Mouse (Mus musculus): ENCODE measurements around the gene 1700025G04Rik. TPM values are rescaled to one million over a fixed set of nuclear protein-coding genes. Genes with fewer than 3 reads are reported as not detected.

Gene 1700025G04Rik
- polyA plus RNA-seq, 1 experiment from 2014 or later: 29.3 TPM

DNA sequence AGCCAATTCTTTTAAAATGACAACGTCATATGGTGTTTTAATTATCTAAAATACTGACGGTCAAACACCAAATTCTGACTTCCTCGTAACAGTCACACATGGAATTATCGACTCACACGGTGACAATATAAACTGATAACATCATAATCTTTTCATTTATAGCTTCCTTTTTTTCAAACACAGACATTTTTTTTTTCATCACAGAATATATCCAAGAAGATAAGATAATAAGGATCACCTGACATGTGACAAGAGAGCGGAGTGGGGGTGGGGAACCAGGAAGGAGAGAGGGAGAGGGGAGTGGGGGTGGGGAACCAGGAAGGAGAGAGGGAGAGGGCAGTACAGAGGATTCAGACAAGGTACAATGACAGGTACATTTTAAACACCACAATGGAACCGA lies 49.9 kb downstream of the 1700025G04Rik start:
- Histone ChIP-seq H3K4me1 (ENCODE audit: control insufficient read depth, insufficient read depth, low read length) (no peaks in the 10 kb centered on the region; the same call in 1 of the 2 replicates), H3K9me3 (replicated peaks; ENCODE audit: control insufficient read depth, low read length) (no peaks in the 10 kb centered on the region), H3K36me3 (replicated peaks; ENCODE audit: control insufficient read depth, insufficient read depth, low read depth, low read length) (no peaks in the 10 kb centered on the region), H3K4me3 (ENCODE audit: low read depth, low read length) (no peak overlapping the region), H3K9ac (replicated peaks; ENCODE audit: low read length) (no peak overlapping the region), H3K4me2 (ENCODE audit: low read depth, low read length) (no peak overlapping the region), H3K27me3 (ENCODE audit: control insufficient read depth, insufficient read depth, low read length) (no peaks in the 10 kb centered on the region), H3K27ac (replicated peaks; ENCODE audit: low read depth, low read length) (no peak overlapping the region)
- no peak for ATAC-seq (replicated peaks; ENCODE audit: insufficient number of reproducible peaks, low FRiP score, low TSS enrichment, low read depth)
- WGBS: 87% methylated on average over 7 of the region's 7 CpGs
- DNase-seq (ENCODE audit: low spot score): no peak

DNA sequence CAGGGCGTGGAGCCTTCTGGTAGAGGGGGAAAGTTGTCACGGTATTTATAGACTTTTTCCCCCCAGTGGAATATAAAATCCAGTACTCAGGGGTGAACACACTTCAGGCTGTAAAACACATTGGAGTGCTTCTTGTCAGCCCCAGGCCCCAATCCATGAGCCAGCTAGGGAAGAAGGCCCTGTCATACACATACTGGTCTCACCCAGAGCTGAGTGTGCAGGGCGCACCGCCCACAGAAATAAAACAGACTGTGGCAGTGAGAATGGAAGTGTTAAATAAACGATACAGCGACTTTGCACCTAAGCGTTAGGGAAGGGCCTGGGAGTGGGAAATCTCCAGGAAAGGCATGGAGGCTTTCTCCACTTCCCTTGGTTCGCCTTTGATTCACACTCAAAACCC lies 50.3 kb downstream of the 1700025G04Rik start:
- Histone ChIP-seq H3K27me3 (ENCODE audit: control insufficient read depth, insufficient read depth, low read length) (no peaks in the 10 kb centered on the region), H3K4me3 (ENCODE audit: low read depth, low read length) (no peak overlapping the region), H3K36me3 (replicated peaks; ENCODE audit: control insufficient read depth, insufficient read depth, low read depth, low read length) (no peaks in the 10 kb centered on the region), H3K4me2 (ENCODE audit: low read depth, low read length) (no peak overlapping the region), H3K27ac (replicated peaks; ENCODE audit: low read depth, low read length) (no peak overlapping the region), H3K4me1 (ENCODE audit: control insufficient read depth, insufficient read depth, low read length) (no peaks in the 10 kb centered on the region; the same call in 1 of the 2 replicates), H3K9ac (replicated peaks; ENCODE audit: low read length) (no peak overlapping the region), H3K9me3 (replicated peaks; ENCODE audit: control insufficient read depth, low read length) (no peaks in the 10 kb centered on the region)
- DNase-seq (ENCODE audit: low spot score) (no peak), ATAC-seq (replicated peaks; ENCODE audit: insufficient number of reproducible peaks, low FRiP score, low TSS enrichment, low read depth) (no peak)
- WGBS: 87% methylated on average over 8 of the region's 8 CpGs

GRCm38 (mm10) chr1:152038086-152038485 lies 51.8 kb downstream of the 1700025G04Rik start:
- Histone ChIP-seq H3K27ac (replicated peaks; ENCODE audit: low read depth, low read length) (no peak overlapping the region), H3K4me3 (ENCODE audit: low read depth, low read length) (no peak overlapping the region), H3K9me3 (replicated peaks; ENCODE audit: control insufficient read depth, low read length) (no peaks in the 10 kb centered on the region), H3K4me1 (ENCODE audit: control insufficient read depth, insufficient read depth, low read length) (no peaks in the 10 kb centered on the region; the same call in 1 of the 2 replicates), H3K36me3 (replicated peaks; ENCODE audit: control insufficient read depth, insufficient read depth, low read depth, low read length) (no peaks in the 10 kb centered on the region), H3K9ac (replicated peaks; ENCODE audit: low read length) (no peak overlapping the region), H3K27me3 (ENCODE audit: control insufficient read depth, insufficient read depth, low read length) (no peaks in the 10 kb centered on the region), H3K4me2 (ENCODE audit: low read depth, low read length) (no peak overlapping the region)
- ATAC-seq (replicated peaks; ENCODE audit: insufficient number of reproducible peaks, low FRiP score, low TSS enrichment, low read depth) (no peak), DNase-seq (ENCODE audit: low spot score) (no peak)
- 58% methylated on average over 9 of the region's 9 CpGs for WGBS

DNA sequence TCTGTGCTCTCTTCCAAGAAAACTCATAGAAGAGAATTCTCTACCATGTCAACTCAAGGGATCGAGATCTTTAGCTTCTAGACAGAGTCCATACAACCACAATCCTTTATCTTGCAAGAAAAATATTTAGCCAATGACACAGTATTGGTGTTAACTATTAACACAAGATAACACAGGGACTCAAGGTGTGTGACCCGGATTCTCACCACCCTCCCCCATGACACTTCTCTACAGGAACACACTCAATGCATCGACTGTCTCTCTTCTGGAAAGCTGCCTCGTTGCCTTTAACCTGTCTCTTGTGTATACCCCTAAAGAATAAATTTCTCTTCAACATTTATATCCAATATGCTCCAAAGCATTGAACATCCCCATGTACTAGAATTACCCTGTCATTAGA lies 52.3 kb downstream of the 1700025G04Rik start:
- H3K27ac ChIP-seq (replicated peaks; ENCODE audit: low read depth, low read length): no peak overlapping the region
- H3K36me3 ChIP-seq (replicated peaks; ENCODE audit: control insufficient read depth, insufficient read depth, low read depth, low read length): no peaks in the 10 kb centered on the region
- DNase-seq (ENCODE audit: low spot score): no peak
- no peak overlapping the region for H3K4me2 ChIP-seq (ENCODE audit: low read depth, low read length)
- no peak overlapping the region for H3K9ac ChIP-seq (replicated peaks; ENCODE audit: low read length)
- no peak for ATAC-seq (replicated peaks; ENCODE audit: insufficient number of reproducible peaks, low FRiP score, low TSS enrichment, low read depth)
- H3K4me3 ChIP-seq (ENCODE audit: low read depth, low read length): no peak overlapping the region
- H3K9me3 ChIP-seq (replicated peaks; ENCODE audit: control insufficient read depth, low read length): no peaks in the 10 kb centered on the region
- H3K27me3 ChIP-seq (ENCODE audit: control insufficient read depth, insufficient read depth, low read length): no peaks in the 10 kb centered on the region
- H3K4me1 ChIP-seq (ENCODE audit: control insufficient read depth, insufficient read depth, low read length): no peaks in the 10 kb centered on the region; the same call in 1 of the 2 replicates
- WGBS: 74% methylated on average over 4 of the region's 4 CpGs

DNA sequence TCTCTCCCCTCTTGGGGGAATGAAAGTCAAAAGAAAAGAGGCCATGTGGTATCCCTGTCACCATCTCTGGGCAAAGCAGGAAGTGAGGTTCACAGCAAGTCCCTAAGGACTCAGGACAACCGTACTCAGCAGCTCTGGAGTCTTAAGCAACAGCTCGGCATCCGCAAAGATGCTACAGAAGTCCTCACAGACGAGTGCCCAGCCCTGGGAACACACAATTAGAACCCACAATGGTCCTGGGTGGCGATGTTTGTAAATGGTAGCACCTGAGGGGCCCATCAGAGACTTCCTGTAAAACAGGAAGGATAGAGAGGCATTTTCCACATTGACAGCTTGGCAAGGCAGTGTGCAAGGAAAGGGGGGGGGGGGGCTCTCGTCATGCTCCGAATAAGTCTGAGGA lies 55.2 kb downstream of the 1700025G04Rik start:
- no peak overlapping the region for H3K4me2 ChIP-seq (ENCODE audit: low read depth, low read length)
- no peak overlapping the region for H3K27ac ChIP-seq (replicated peaks; ENCODE audit: low read depth, low read length)
- no peaks in the 10 kb centered on the region for H3K9me3 ChIP-seq (replicated peaks; ENCODE audit: control insufficient read depth, low read length)
- no peak for DNase-seq (ENCODE audit: low spot score)
- no peaks in the 10 kb centered on the region; the same call in 1 of the 2 replicates for H3K4me1 ChIP-seq (ENCODE audit: control insufficient read depth, insufficient read depth, low read length)
- H3K4me3 ChIP-seq (ENCODE audit: low read depth, low read length): no peak overlapping the region
- no peaks in the 10 kb centered on the region for H3K36me3 ChIP-seq (replicated peaks; ENCODE audit: control insufficient read depth, insufficient read depth, low read depth, low read length)
- no peak for ATAC-seq (replicated peaks; ENCODE audit: insufficient number of reproducible peaks, low FRiP score, low TSS enrichment, low read depth)
- WGBS: 47% methylated on average over 7 of the region's 7 CpGs
- H3K27me3 ChIP-seq (ENCODE audit: control insufficient read depth, insufficient read depth, low read length): no peaks in the 10 kb centered on the region
- H3K9ac ChIP-seq (replicated peaks; ENCODE audit: low read length): no peak overlapping the region

- Histone ChIP-seq H3K27me3 (ENCODE audit: control insufficient read depth, insufficient read depth, low read length) (no peaks in the 10 kb centered on the region), H3K4me1 (ENCODE audit: control insufficient read depth, insufficient read depth, low read length) (no peaks in the 10 kb centered on the region; the same call in 1 of the 2 replicates), H3K4me3 (ENCODE audit: low read depth, low read length) (no peak overlapping the region), H3K27ac (replicated peaks; ENCODE audit: low read depth, low read length) (no peak overlapping the region), H3K36me3 (replicated peaks; ENCODE audit: control insufficient read depth, insufficient read depth, low read depth, low read length) (no peaks in the 10 kb centered on the region), H3K4me2 (ENCODE audit: low read depth, low read length) (no peak overlapping the region), H3K9me3 (replicated peaks; ENCODE audit: control insufficient read depth, low read length) (no peaks in the 10 kb centered on the region), H3K9ac (replicated peaks; ENCODE audit: low read length) (no peak overlapping the region)
- DNase-seq (ENCODE audit: low spot score) (no peak), ATAC-seq (replicated peaks; ENCODE audit: insufficient number of reproducible peaks, low FRiP score, low TSS enrichment, low read depth) (no peak)
- 66% methylated on average over 3 of the region's 3 CpGs for WGBS
Observed at GRCm38 (mm10) chr1:152033731-152034130, 56.2 kb downstream of the 1700025G04Rik start.

GRCm38 (mm10) chr1:152032144-152032543 lies 57.8 kb downstream of the 1700025G04Rik start:
- ATAC-seq (replicated peaks; ENCODE audit: insufficient number of reproducible peaks, low FRiP score, low TSS enrichment, low read depth) (no peak), DNase-seq (ENCODE audit: low spot score) (no peak)
- Histone ChIP-seq H3K4me3 (ENCODE audit: low read depth, low read length) (no peak overlapping the region), H3K9me3 (replicated peaks; ENCODE audit: control insufficient read depth, low read length) (no peaks in the 10 kb centered on the region), H3K4me1 (ENCODE audit: control insufficient read depth, insufficient read depth, low read length) (no peaks in the 10 kb centered on the region), H3K9ac (replicated peaks; ENCODE audit: low read length) (no peak overlapping the region), H3K27ac (replicated peaks; ENCODE audit: low read depth, low read length) (no peak overlapping the region), H3K36me3 (replicated peaks; ENCODE audit: control insufficient read depth, insufficient read depth, low read depth, low read length) (no peaks in the 10 kb centered on the region), H3K4me2 (ENCODE audit: low read depth, low read length) (no peak overlapping the region), H3K27me3 (ENCODE audit: control insufficient read depth, insufficient read depth, low read length) (no peaks in the 10 kb centered on the region)
- WGBS: 86% methylated on average over 5 of the region's 5 CpGs

DNA sequence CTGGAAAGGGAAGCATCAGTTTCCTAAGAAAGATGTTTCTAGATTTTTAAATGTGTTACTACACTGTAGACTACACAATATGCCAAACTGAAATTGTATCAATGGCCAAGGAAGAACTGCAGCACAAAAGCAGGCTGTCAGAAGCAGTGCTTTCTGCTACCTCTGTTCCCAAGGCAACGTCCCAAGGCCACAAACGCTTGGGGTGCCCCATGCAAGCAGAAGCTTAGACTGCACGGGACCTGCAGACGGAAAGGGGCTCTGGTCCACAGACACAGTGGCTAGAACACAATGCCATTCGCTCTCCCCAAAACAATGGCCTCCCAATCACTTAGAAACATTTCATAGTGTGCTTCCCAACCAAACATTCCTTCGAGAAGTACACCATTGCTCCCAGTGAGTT lies 59.4 kb downstream of the 1700025G04Rik start:
- no peak for DNase-seq (ENCODE audit: low spot score)
- no peaks in the 10 kb centered on the region for H3K36me3 ChIP-seq (replicated peaks; ENCODE audit: control insufficient read depth, insufficient read depth, low read depth, low read length)
- WGBS: 72% methylated on average over 6 of the region's 6 CpGs
- no peak for ATAC-seq (replicated peaks; ENCODE audit: insufficient number of reproducible peaks, low FRiP score, low TSS enrichment, low read depth)
- no peak overlapping the region for H3K4me3 ChIP-seq (ENCODE audit: low read depth, low read length)
- H3K9me3 ChIP-seq (replicated peaks; ENCODE audit: control insufficient read depth, low read length): no peaks in the 10 kb centered on the region
- no peak overlapping the region for H3K9ac ChIP-seq (replicated peaks; ENCODE audit: low read length)
- no peak overlapping the region for H3K4me2 ChIP-seq (ENCODE audit: low read depth, low read length)
- H3K27me3 ChIP-seq (ENCODE audit: control insufficient read depth, insufficient read depth, low read length): no peaks in the 10 kb centered on the region
- no peak overlapping the region for H3K27ac ChIP-seq (replicated peaks; ENCODE audit: low read depth, low read length)
- no peaks in the 10 kb centered on the region for H3K4me1 ChIP-seq (ENCODE audit: control insufficient read depth, insufficient read depth, low read length)

Data from embryonic facial prominence, embryonic 11.5 days (tissue).